Mouse (Mus musculus) spleen, adult 2 months (tissue): ENCODE results near the gene Smad9. TPM values are rescaled to one million over a fixed set of nuclear protein-coding genes. Genes with fewer than 3 reads are reported as not detected.
"Not testable (repeated sequence)": the region's sequence is repeated elsewhere in the genome, so short reads cannot be mapped to it uniquely, and the experiment has no call there.

Experiments
- DNase-seq, 2 experiments: peaks; one replicate each; pipeline versions ENCODE4 v3.0.0 to v3.0.0-alpha.2; 2012 to 2021; ENCODE audit warnings: low spot score in 2 of 2, low read depth in 1 of 2
- H3K27ac ChIP-seq: fragments of 200-500 bp; 2 replicates; pipeline ENCODE4 v1.5.1; 2012; ENCODE audit warnings: low read length, inconsistent platforms; ENCODE audit not compliant: insufficient read depth
- H3K27me3 ChIP-seq: fragments of 200-500 bp; 2 replicates; pipeline ENCODE4 v1.6.1; 2012; ENCODE audit warnings: mild to moderate bottlenecking, moderate library complexity, low read length, inconsistent platforms; ENCODE audit not compliant: control insufficient read depth, insufficient read depth
- H3K36me3 ChIP-seq: fragments of 200-500 bp; 2 replicates; pipeline ENCODE4 v1.6.1; 2012; ENCODE audit warnings: mild to moderate bottlenecking, low read length, inconsistent platforms; ENCODE audit not compliant: control insufficient read depth, insufficient read depth
- H3K4me1 ChIP-seq: fragments of 200-500 bp; 2 replicates; pipeline ENCODE4 v1.6.1; 2011; ENCODE audit warnings: inconsistent platforms; ENCODE audit not compliant: control insufficient read depth, insufficient read depth, insufficient read length
- H3K4me3 ChIP-seq: fragments of 200-500 bp; 2 replicates; pipeline ENCODE4 v1.5.1; 2011; ENCODE audit warnings: mild to moderate bottlenecking, inconsistent platforms; ENCODE audit not compliant: insufficient read depth, insufficient read length; ENCODE audit errors: extremely low read depth
- CTCF ChIP-seq: fragments of 200-500 bp; IDR thresholded peaks from 2 replicates; pipeline ENCODE4 v1.5.1; 2011; ENCODE audit warnings: mild to moderate bottlenecking, inconsistent platforms; ENCODE audit not compliant: insufficient read depth, insufficient read length, insufficient replicate concordance; ENCODE audit errors: extremely low read depth
- POLR2A ChIP-seq: fragments of 200-500 bp; IDR thresholded peaks from 2 replicates; pipeline ENCODE4 v1.6.1; 2011; ENCODE audit warnings: low read depth, low read length, inconsistent platforms
- WGBS: fragments of 180-500 bp; shearing (Covaris S2); methylation state at CpG from one replicate; pipeline ENCODE4 v1.1.7; 2018; 5-methylcytosine and 5-hydroxymethylcytosine counted together
- polyA plus RNA-seq: library from polyadenylated mRNA; depleted of rRNA; stranded (reverse); fragments of >200 nt; gene quantifications from 2 replicates; pipeline ENCODE4 v1.2.3, GENCODE M21; 2012

Smad9 gene
- polyA plus RNA-seq, 1 experiment = 0.23 TPM

GRCm38 (mm10) chr3:54756058-54756457 is 676 bp downstream of the Smad9 start:
- H3K27me3 ChIP-seq = peaks cover 10% of the 10 kb centered on the region
- DNase-seq = no peak
- TF ChIP-seq CTCF (no peak), POLR2A (no peak)
- H3K27ac ChIP-seq = no peak overlapping the region
- no peak overlapping the region for H3K4me3 ChIP-seq
- 4% methylated on average over 11 of the region's 11 CpGs for WGBS
- no peaks in the 10 kb centered on the region for H3K36me3 ChIP-seq
- no peaks in the 10 kb centered on the region; the same call in 1 of the 2 replicates for H3K4me1 ChIP-seq

GRCm38 (mm10) chr3:54757446-54757845 is 2.1 kb downstream of the Smad9 start:
- no peak for DNase-seq
- Histone ChIP-seq H3K27ac (no peak overlapping the region), H3K4me3 (no peak overlapping the region), H3K36me3 (no peaks in the 10 kb centered on the region), H3K4me1 (no peaks in the 10 kb centered on the region; the same call in 1 of the 2 replicates), H3K27me3 (peaks cover 10% of the 10 kb centered on the region)
- 91% methylated on average over 8 of the region's 8 CpGs for WGBS
- TF ChIP-seq POLR2A (no peak), CTCF (no peak)

DNA sequence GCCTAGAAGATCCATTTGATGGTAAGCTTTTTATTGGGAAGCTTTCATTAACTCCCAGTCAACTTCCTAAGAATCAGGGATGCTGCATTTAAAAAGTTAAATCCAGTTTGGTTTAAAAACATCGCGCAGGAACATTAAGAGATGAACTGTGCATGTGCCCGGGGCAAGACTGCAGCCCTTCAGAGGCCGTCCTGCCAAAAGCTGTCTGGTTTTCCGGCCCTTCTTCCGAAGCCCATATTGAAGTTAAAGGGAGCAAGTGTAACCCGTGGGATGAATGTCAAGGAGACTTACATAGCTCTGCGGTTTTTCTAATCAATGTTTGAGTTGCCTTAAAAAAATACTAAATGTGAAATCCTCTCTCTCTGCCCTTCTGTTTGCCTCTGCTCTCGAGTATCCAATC is 3.8 kb downstream of the Smad9 start:
- TF ChIP-seq POLR2A (no peak), CTCF (no peak)
- Histone ChIP-seq H3K4me1 (no peaks in the 10 kb centered on the region; the same call in 1 of the 2 replicates), H3K27me3 (peaks cover 10% of the 10 kb centered on the region), H3K4me3 (no peak overlapping the region), H3K27ac (no peak overlapping the region), H3K36me3 (no peaks in the 10 kb centered on the region)
- DNase-seq = no peak
- WGBS = 84% methylated on average over 9 of the region's 9 CpGs

GRCm38 (mm10) chr3:54760321-54761115 is 5.1 kb downstream of the Smad9 start:
- DNase-seq = no peak
- no peak overlapping the region for H3K27ac ChIP-seq
- H3K36me3 ChIP-seq = no peaks in the 10 kb centered on the region
- H3K27me3 ChIP-seq = peaks cover 7% of the 10 kb centered on the region; the same call in 1 of the 2 replicates
- H3K4me3 ChIP-seq = no peak overlapping the region
- 88% methylated on average over 15 of the region's 15 CpGs for WGBS
- H3K4me1 ChIP-seq = no peaks in the 10 kb centered on the region
- TF ChIP-seq POLR2A = no peak
- TF ChIP-seq CTCF = no peak

DNA sequence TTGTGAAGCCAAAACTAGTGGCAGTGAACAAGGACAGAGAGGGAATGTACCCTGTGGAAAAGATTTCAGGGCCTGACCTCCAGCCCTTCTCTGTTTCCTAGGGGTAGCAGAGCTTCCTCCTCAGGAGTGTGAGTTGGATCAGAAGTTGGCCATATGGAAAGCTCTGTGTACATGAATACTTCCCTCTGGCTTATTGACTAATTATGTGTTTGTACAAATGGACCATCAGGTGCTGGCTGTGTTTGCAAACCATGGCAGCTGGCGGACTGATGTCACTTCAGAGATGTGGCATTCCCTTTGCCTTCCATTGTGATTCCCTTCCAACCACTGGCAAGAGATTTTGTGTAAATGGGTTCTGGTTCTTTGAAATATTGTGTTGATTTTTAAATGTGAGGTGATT is 5.9 kb downstream of the Smad9 start:
- TF ChIP-seq POLR2A (no peak), CTCF (no peak)
- Histone ChIP-seq H3K4me1 (no peaks in the 10 kb centered on the region), H3K4me3 (no peak overlapping the region), H3K27ac (no peak overlapping the region), H3K36me3 (no peaks in the 10 kb centered on the region), H3K27me3 (peaks cover 3% of the 10 kb centered on the region; the same call in 1 of the 2 replicates)
- no peak for DNase-seq
- WGBS = 86% methylated on average over 1 of the region's 1 CpGs

GRCm38 (mm10) chr3:54764418-54764817 is 9.0 kb downstream of the Smad9 start:
- no peaks in the 10 kb centered on the region for H3K4me1 ChIP-seq
- H3K27ac ChIP-seq = no peak overlapping the region
- no peak for DNase-seq
- no peaks in the 10 kb centered on the region for H3K36me3 ChIP-seq
- 88% methylated on average over 18 of the region's 18 CpGs for WGBS
- TF ChIP-seq POLR2A (no peak), CTCF (no peak)
- H3K4me3 ChIP-seq = no peak overlapping the region
- H3K27me3 ChIP-seq = no peaks in the 10 kb centered on the region

DNA sequence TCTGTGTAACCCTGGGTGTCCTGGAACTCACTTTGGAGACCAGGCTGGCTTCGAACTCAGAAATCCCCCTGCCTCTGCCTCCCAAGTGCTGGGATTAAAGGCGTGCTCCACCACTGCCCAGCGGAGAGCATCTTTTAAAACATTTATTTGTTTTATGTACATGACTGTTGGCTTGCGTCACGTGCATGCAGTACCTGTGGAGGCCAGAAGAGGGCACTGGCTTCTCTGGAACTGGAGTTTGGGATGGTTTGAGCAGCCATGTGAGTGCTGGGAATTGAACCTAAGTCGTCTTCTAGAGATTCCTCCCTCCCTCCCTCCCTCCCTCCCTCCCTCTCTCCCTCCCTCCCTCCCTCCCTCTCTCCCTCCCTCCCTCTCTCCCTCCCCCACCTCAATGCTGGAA is 10.1 kb downstream of the Smad9 start:
- not testable (repeated sequence) for DNase-seq, H3K27me3 ChIP-seq, H3K36me3 ChIP-seq, H3K4me3 ChIP-seq, H3K4me1 ChIP-seq, H3K27ac ChIP-seq
- WGBS = 89% methylated on average over 6 of the region's 6 CpGs
